Mouse (Mus musculus): ENCODE measurements around the gene Emx1.

GRCm38 (mm10) chr6:85188256-85189110 is 1.2 kb downstream of the Emx1 start:
- TF ChIP-seq MXI1 (IDR thresholded peaks at IDR 0.05; ENCODE audit: low read depth, low read length) (no peak), POLR2A (IDR thresholded peaks at IDR 0.05; ENCODE audit: low read depth, low read length) (no peak), MAX (IDR thresholded peaks at IDR 0.05; ENCODE audit: low read length) (no peak), CTCF (conservative IDR thresholded peaks at IDR 0.05 in 1 of 2, IDR thresholded peaks at IDR 0.05 in 1 of 2; ENCODE audit: low read depth in 2 of 2, low read length in 2 of 2) (no peak), EP300 (IDR thresholded peaks at IDR 0.05; ENCODE audit: low read length) (no peak), E2F4 (IDR thresholded peaks at IDR 0.05; ENCODE audit: insufficient replicate concordance, low read depth, low read length) (no peak), SIN3A (IDR thresholded peaks at IDR 0.05; ENCODE audit: low read length) (no peak)
